ENCODE assay signal across 16 mouse cellular contexts in genomic region chr10:8943698-8944097, GRCm38 (mm10). TPM values are rescaled to one million over a fixed set of nuclear protein-coding genes. Genes with fewer than 3 reads are reported as not detected.
A peak's percentile ranks its signal among the peaks of the same experiment; 100 is the strongest.
DNase-seq lines count a peak whose midpoint lies in the region; ATAC-seq and TF ChIP-seq lines count a peak whose summit lies in the region.
"Had no signal": no experiment of that assay in that cellular context is flagged by ENCODE, and none has a peak within 500 bp of the region (broad histone marks: within the 10 kb centered on the region; RNA-seq: fewer than 3 reads in every experiment).

No protein-coding gene starts in this region.

- TF ChIP-seq EP300 in stomach, postnatal 0 days (optimal IDR thresholded peaks at IDR 0.05): no peak

- no peak overlapping the region for H3K9ac ChIP-seq in stomach, embryonic 15.5 days
- no peak overlapping the region for H3K9ac ChIP-seq in stomach, postnatal 0 days (ENCODE audit: low read length)
- H3K9ac ChIP-seq: forebrain, embryonic 15.5 days; liver, embryonic 14.5 days had no signal

- intact Hi-C loops in gastrocnemius, adult 2 months (cut with DNase I): no loop called here
- intact Hi-C loops in gastrocnemius, postnatal 14 days (cut with DNase I; ENCODE audit: low total_unique reads): no loop called here

- H3K9me3 ChIP-seq in stomach, embryonic 15.5 days: no peaks in the 10 kb centered on the region
- no peaks in the 10 kb centered on the region for H3K9me3 ChIP-seq in stomach, postnatal 0 days (ENCODE audit: control insufficient read depth, low read length)
- H3K9me3 ChIP-seq: forebrain, embryonic 15.5 days had no signal

- TF ChIP-seq CTCF in gastrocnemius, adult 2 months (IDR thresholded peaks at IDR 0.05): no peak
- TF ChIP-seq CTCF in stomach, postnatal 0 days (IDR thresholded peaks at IDR 0.05; ENCODE audit: low read depth): no peak

- H3K4me1 ChIP-seq in stomach, embryonic 15.5 days: 0 out of 2 replicates have a peak, but pooled peaks cover 4% of the 10 kb centered on the region
- no peaks in the 10 kb centered on the region for H3K4me1 ChIP-seq in stomach, postnatal 0 days (replicated peaks; ENCODE audit: control insufficient read depth, insufficient read depth)
- H3K4me1 ChIP-seq: forebrain, embryonic 15.5 days had no signal

- H3K4me3 ChIP-seq in gastrocnemius, adult 2 months: no peak overlapping the region
- H3K4me3 ChIP-seq in stomach, embryonic 15.5 days (replicated peaks): no peak overlapping the region
- no peak overlapping the region for H3K4me3 ChIP-seq in stomach, postnatal 0 days (ENCODE audit: low read depth, low read length)
- H3K4me3 ChIP-seq: forebrain, embryonic 15.5 days had no signal

- DNase-seq in gastrocnemius, adult 2 months: no peak
- no peak for DNase-seq in gastrocnemius, postnatal 14 days
- DNase-seq in layer of hippocampus, adult 8-10 months (ENCODE audit: low spot score in 2 of 2): peak; percentile 32 to 70
- DNase-seq in layer of hippocampus, postnatal 25 days (ENCODE audit: extremely low spot score in 1 of 2, low spot score in 1 of 2): no peak
- DNase-seq in stomach, postnatal 0 days (ENCODE audit: low spot score): no peak
- DNase-seq in ovary, postnatal 14 days (ENCODE audit: low spot score): no peak
- DNase-seq: gastrocnemius, postnatal 25 days; heart, postnatal 14 days; kidney, adult 9 months; layer of hippocampus, postnatal 36 days; lung, postnatal 14 days had no signal

- no peaks in the 10 kb centered on the region for H3K27me3 ChIP-seq in stomach, embryonic 15.5 days (replicated peaks)
- H3K27me3 ChIP-seq in stomach, postnatal 0 days (ENCODE audit: control insufficient read depth, insufficient read depth, low read length): no peaks in the 10 kb centered on the region
- H3K27me3 ChIP-seq: forebrain, embryonic 15.5 days had no signal

- ATAC-seq in stomach, embryonic 15.5 days (ENCODE audit: insufficient read depth, low FRiP score, low read depth): no peak
- ATAC-seq in stomach, postnatal 0 days (ENCODE audit: low FRiP score, low TSS enrichment): no peak
- ATAC-seq: forebrain, embryonic 15.5 days; hindbrain, embryonic 16.5 days had no signal

- no peaks in the 10 kb centered on the region for H3K36me3 ChIP-seq in stomach, embryonic 15.5 days
- no peaks in the 10 kb centered on the region for H3K36me3 ChIP-seq in stomach, postnatal 0 days (ENCODE audit: control insufficient read depth, insufficient read depth, low read length)
- H3K36me3 ChIP-seq: forebrain, embryonic 15.5 days had no signal

- WGBS in stomach, embryonic 15.5 days: 89% methylated on average over 6 of the region's 6 CpGs
- 91% methylated on average over 6 of the region's 6 CpGs for WGBS in stomach, postnatal 0 days

- peak overlapping the region; percentile 44 for H3K4me2 ChIP-seq in stomach, embryonic 15.5 days
- no peak overlapping the region for H3K4me2 ChIP-seq in stomach, postnatal 0 days (replicated peaks; ENCODE audit: low read depth)
- H3K4me2 ChIP-seq: forebrain, embryonic 15.5 days; midbrain, embryonic 11.5 days had no signal

- H3K27ac ChIP-seq in gastrocnemius, adult 2 months: peak overlapping the region; percentile 63
- H3K27ac ChIP-seq in stomach, embryonic 15.5 days: no peak overlapping the region
- H3K27ac ChIP-seq in stomach, postnatal 0 days (replicated peaks): no peak overlapping the region
- H3K27ac ChIP-seq: forebrain, embryonic 15.5 days; liver, embryonic 14.5 days had no signal

RNA-seq across cellular contexts. Expression of gene Sash1, which starts 57.8 kb away (rescaled TPM):
- total RNA-seq in gastrocnemius, adult 2 months (2021): 10 to 100 TPM; 10.6 to 17.9 TPM
- total RNA-seq in gastrocnemius, postnatal 14 days (2021): 10 to 100 TPM; 28.0 to 32.1 TPM
- 10 to 100 TPM; 74.5 to 87.6 (median 77.0) TPM for total RNA-seq in layer of hippocampus, adult 8-10 months (2022)
- 10 to 100 TPM; 76.8 to 79.4 TPM for total RNA-seq in layer of hippocampus, postnatal 25 days (2021)
- polyA plus RNA-seq in stomach, embryonic 15.5 days (2015; fragmentation: Nextera tagmentation; extraction: Ambion mirVana): 5.4 and 5.5 TPM in 2 replicates
- polyA plus RNA-seq in stomach, postnatal 0 days (2015; fragmentation: Nextera tagmentation; extraction: Ambion mirVana): 2.8 and 3.8 TPM in 2 replicates

Comparison
In these comparisons a context has a peak if more than half of its experiments do, and no peak if none do; other contexts are left out.
1. DNase-seq: peak in layer of hippocampus, adult 8-10 months (2 of 2); none in gastrocnemius, adult 2 months (single experiment), gastrocnemius, postnatal 14 days (single experiment), layer of hippocampus, postnatal 25 days (0 of 2), stomach, postnatal 0 days (single experiment) and ovary, postnatal 14 days (single experiment).